Mouse (Mus musculus): ENCODE results near the gene Acsm3.

DNA sequence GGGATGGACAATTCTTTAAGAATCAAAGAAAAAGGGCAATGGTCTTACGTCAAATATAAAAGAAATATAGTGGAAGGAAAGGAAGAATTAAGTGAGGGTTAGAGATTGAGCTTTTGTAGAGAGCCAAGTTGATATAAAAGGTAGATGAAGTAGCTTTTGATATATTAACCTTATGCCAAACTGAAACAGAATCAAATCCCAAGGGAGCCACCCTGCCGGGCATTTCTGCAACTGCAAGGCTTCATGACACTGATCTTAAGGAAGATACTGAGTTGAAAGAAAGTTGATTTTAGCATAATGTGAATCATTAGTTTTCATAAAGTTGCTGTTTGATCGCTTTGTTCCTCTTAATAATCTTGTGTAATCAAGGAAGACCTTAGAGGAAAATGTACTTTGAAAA, 28.3 kb downstream of the Acsm3 start:
- TF ChIP-seq CTCF (IDR thresholded peaks at IDR 0.05; ENCODE audit: low read depth, low read length) (no peak), POLR2A (IDR thresholded peaks at IDR 0.05; ENCODE audit: insufficient read depth, low read length) (no peak)

Data from ES-Bruce4 (cell line).